Mouse (Mus musculus) thymus, adult 2 months (tissue): Measurements from ENCODE around the gene Defb22.

ENCODE experiments used
- CTCF ChIP-seq: fragments of 200-500 bp; IDR thresholded peaks from 2 replicates; pipeline ENCODE4 v1.5.1; 2012; ENCODE audit warnings: mild to moderate bottlenecking, control low read depth, low read length, moderate library complexity, borderline replicate concordance; ENCODE audit not compliant: control insufficient read depth, poor library complexity, insufficient read depth; ENCODE audit errors: extremely low read depth
- POLR2A ChIP-seq: fragments of 200-500 bp; IDR thresholded peaks from 2 replicates; pipeline ENCODE4 v1.6.1; 2012; ENCODE audit warnings: mild to moderate bottlenecking, low read length, control low read depth, moderate library complexity; ENCODE audit not compliant: control insufficient read depth, poor library complexity, insufficient read depth; ENCODE audit errors: extremely low read depth

DNA sequence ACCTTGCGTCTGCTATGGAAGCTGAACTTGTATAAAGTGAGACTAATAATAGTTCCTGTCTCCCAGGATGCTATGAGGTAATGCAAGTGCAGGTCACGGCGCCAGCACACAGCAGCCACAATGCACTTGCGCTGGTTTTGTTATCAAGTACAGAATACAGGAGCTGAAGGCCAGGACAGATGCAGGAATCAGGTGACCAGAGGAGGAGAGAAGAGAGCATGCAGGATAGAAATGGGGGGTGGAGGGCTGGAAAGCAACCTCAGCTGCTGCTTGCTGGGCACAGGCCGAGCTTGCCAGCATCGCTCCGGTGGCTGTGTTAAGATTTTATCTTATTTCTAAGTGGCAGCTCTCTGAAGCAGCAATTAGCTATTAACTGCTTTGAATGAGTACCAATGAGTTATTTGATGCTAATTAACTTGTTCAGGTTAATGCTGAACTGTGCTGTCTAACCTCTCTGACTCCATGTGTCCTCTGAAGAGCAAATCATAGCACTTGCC is 53.5 kb downstream of the Defb22 start:
- TF ChIP-seq CTCF = no peak
- no peak for TF ChIP-seq POLR2A
